Mouse (Mus musculus) cortical plate, adult 2 months (tissue): ENCODE results near the gene Gatd1.

Experiments used
- CTCF ChIP-seq: fragments of 200-500 bp; IDR thresholded peaks from 2 replicates; pipeline ENCODE4 v1.5.1; 2011; ENCODE audit warnings: mild to moderate bottlenecking, control low read depth, low read length; ENCODE audit not compliant: insufficient read depth; ENCODE audit errors: extremely low read depth
- POLR2A ChIP-seq: fragments of 200-500 bp; IDR thresholded peaks from 2 replicates; pipeline ENCODE4 v1.6.1; 2011; ENCODE audit warnings: mild to moderate bottlenecking, low read length, control low read depth; ENCODE audit not compliant: insufficient read depth; ENCODE audit errors: extremely low read depth

DNA sequence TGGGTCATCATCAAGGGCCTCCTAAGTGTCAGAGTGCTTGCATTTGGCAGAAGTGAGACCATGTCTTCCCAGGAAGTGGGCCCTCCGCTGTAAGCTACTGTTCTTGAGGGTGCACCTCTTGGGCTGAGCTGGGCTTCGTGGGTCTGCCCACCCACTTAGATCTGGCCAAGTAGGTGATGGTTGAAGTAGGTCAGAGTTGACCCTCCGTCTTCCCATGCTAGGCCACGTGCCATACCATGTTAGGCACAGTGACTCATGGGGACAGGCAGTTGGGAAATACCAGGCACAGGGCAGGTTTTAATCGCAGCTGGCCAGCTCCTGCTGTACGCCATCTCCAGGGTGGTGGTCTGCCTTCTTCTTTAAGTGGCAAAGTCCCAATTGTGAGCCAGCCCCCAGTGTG lies 42.8 kb upstream of the Gatd1 start:
- no peak for TF ChIP-seq CTCF
- TF ChIP-seq POLR2A = no peak
